Mouse (Mus musculus) ES-E14 (cell line): ENCODE measurements around the gene C1qtnf3. TPM values are rescaled to one million over a fixed set of nuclear protein-coding genes. Genes with fewer than 3 reads are reported as not detected.

Experiments
- DNase-seq: peaks from one replicate; pipeline ENCODE4 v3.0.0-alpha.2; 2013; ENCODE audit warnings: low read depth, low spot score
- H3K27ac ChIP-seq: 2 replicates; pipeline ENCODE4 v1.5.1; 2012; ENCODE audit warnings: low read depth, mild to moderate bottlenecking, low read length, moderate library complexity, mixed read lengths; ENCODE audit not compliant: poor library complexity, insufficient read depth, severe bottlenecking
- H3K36me3 ChIP-seq: 2 replicates; pipeline ENCODE4 v1.6.1; 2012; ENCODE audit warnings: mild to moderate bottlenecking, low read length, moderate library complexity, mixed read lengths; ENCODE audit not compliant: control insufficient read depth, poor library complexity, insufficient read depth, severe bottlenecking
- H3K4me1 ChIP-seq, 2 experiments: fragments of 150-350 bp in 1 of 2; sonication (generic) in 1 of 2; 2 replicates each; pipeline ENCODE4 v1.6.1; 2012; ENCODE audit warnings: low read length in 2 of 2, mild to moderate bottlenecking in 1 of 2, mixed read lengths in 1 of 2; ENCODE audit not compliant: control insufficient read depth in 2 of 2, insufficient read depth in 2 of 2, poor library complexity in 1 of 2
- H3K4me3 ChIP-seq, 2 experiments: fragments of 150-350 bp in 1 of 2; sonication (generic) in 1 of 2; 2 replicates each; pipeline ENCODE4 v1.5.1; 2012; ENCODE audit warnings: low read length in 2 of 2, low read depth in 1 of 2, mild to moderate bottlenecking in 1 of 2, mixed read lengths in 1 of 2; ENCODE audit not compliant: insufficient read depth in 1 of 2, poor library complexity in 1 of 2, severe bottlenecking in 1 of 2
- H3K9ac ChIP-seq: 2 replicates; pipeline ENCODE4 v1.6.1; 2012; ENCODE audit warnings: low read depth, mild to moderate bottlenecking, low read length, mixed read lengths; ENCODE audit not compliant: poor library complexity, insufficient read depth, severe bottlenecking
- H3K9me3 ChIP-seq: fragments of 150-350 bp; sonication (generic); 2 replicates; pipeline ENCODE4 v1.6.1; 2012; ENCODE audit warnings: low read depth, mild to moderate bottlenecking, low read length; ENCODE audit not compliant: control insufficient read depth, insufficient read depth
- CHD2 ChIP-seq: IDR thresholded peaks from 2 replicates; pipeline ENCODE4 v1.6.1; 2014; ENCODE audit warnings: mild to moderate bottlenecking, low read depth, low read length, inconsistent platforms
- HCFC1 ChIP-seq: IDR thresholded peaks from 2 replicates; pipeline ENCODE4 v1.6.1; 2012; ENCODE audit warnings: low read length, inconsistent platforms, borderline replicate concordance; ENCODE audit not compliant: insufficient read depth
- MAFK ChIP-seq: IDR thresholded peaks from 2 replicates; pipeline ENCODE4 v1.6.1; 2014; ENCODE audit warnings: mild to moderate bottlenecking, low read depth, low read length, inconsistent platforms; ENCODE audit not compliant: insufficient read depth
- ZC3H11A ChIP-seq: IDR thresholded peaks from 2 replicates; pipeline ENCODE4 v1.6.1; 2012; ENCODE audit warnings: low read depth, mild to moderate bottlenecking, inconsistent platforms, low read length, borderline replicate concordance
- ZNF384 ChIP-seq: IDR thresholded peaks from 2 replicates; pipeline ENCODE4 v1.6.1; 2012; ENCODE audit warnings: low read depth, low read length, inconsistent platforms
- in situ Hi-C, 2 experiments: fragments of 600-800 bp; cut with MboI; formaldehyde crosslinking; loops; one replicate each; pipeline ENCODE4 v1.15.1; 2025; ENCODE audit warnings: low sequenced_read_pairs in 2 of 2, inconsistent platforms in 1 of 2; ENCODE audit not compliant: unreplicated experiment in 2 of 2
- total RNA-seq: library from RNA; depleted of rRNA; stranded (reverse); fragments of 300-350 nt; gene quantifications from 2 replicates; pipeline ENCODE4 v1.2.3, GENCODE M21; 2012

The C1qtnf3 gene
- total RNA-seq, 1 experiment = 0.45 TPM

GRCm38 (mm10) chr15:10960267-10960666 is 8.1 kb downstream of the C1qtnf3 start:
- no peak overlapping the region for H3K9ac ChIP-seq
- in situ Hi-C loops = no loop called here
- no peak overlapping the region for H3K4me3 ChIP-seq
- no peak for DNase-seq
- H3K4me1 ChIP-seq = no peaks in the 10 kb centered on the region
- H3K36me3 ChIP-seq = no peaks in the 10 kb centered on the region
- H3K9me3 ChIP-seq = no peaks in the 10 kb centered on the region
- H3K27ac ChIP-seq = no peak overlapping the region
- TF ChIP-seq ZC3H11A = no peak

GRCm38 (mm10) chr15:10962601-10963000 is 10.5 kb downstream of the C1qtnf3 start:
- no peak for TF ChIP-seq ZNF384
- TF ChIP-seq ZC3H11A = no peak
- TF ChIP-seq CHD2 = no peak
- no peak for TF ChIP-seq MAFK
- no peak for TF ChIP-seq HCFC1
- no peak for DNase-seq
- Histone ChIP-seq H3K27ac (no peak overlapping the region), H3K9me3 (no peaks in the 10 kb centered on the region), H3K4me3 (no peak overlapping the region), H3K36me3 (no peaks in the 10 kb centered on the region), H3K9ac (no peak overlapping the region), H3K4me1 (no peaks in the 10 kb centered on the region)
- in situ Hi-C loops = no loop called here

DNA sequence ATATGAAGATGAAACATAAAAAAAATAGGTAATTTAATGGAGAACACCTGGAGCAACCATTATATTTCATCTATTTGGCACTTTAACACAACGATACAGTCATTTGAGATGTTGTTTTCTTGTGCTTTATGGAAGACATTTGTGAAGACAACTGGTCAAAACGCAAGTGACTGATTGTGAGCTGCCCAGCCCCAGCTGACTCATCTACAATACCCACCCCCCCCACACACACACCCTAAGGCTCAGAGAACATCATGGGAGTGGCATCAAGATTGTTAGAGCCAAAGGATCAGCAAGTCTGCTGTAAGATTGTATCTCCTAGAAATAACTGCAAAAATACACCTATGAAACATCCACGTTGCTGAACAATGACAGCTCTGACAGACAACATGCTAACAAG is 17.3 kb downstream of the C1qtnf3 start:
- in situ Hi-C loops = no loop called here
- TF ChIP-seq CHD2 = no peak
- no peak for TF ChIP-seq MAFK
- TF ChIP-seq ZNF384 = no peak
- TF ChIP-seq HCFC1 = no peak
- TF ChIP-seq ZC3H11A = no peak
- Histone ChIP-seq H3K36me3 (no peaks in the 10 kb centered on the region), H3K4me1 (no peaks in the 10 kb centered on the region), H3K27ac (no peak overlapping the region), H3K9ac (no peak overlapping the region), H3K9me3 (no peaks in the 10 kb centered on the region), H3K4me3 (no peak overlapping the region)
- no peak for DNase-seq

DNA sequence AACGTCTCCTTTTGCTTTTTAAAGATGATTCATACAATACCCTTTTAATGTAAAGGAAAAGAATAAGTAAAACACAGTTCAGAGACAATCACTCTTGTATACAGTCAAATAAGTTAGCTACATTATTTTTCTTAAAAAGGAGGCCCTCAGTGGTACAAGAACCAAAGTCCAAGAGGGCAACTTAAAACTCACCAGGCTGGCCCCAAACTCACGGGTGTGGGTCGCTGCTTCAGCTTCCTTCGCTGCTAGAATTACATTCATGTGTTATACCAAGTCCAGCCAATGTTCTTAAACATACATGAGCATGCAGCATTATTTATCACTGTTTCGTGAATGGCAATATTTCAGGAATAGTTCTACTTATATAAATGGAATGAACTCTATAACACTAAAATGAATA is 18.6 kb downstream of the C1qtnf3 start:
- Histone ChIP-seq H3K9me3 (no peaks in the 10 kb centered on the region), H3K4me3 (no peak overlapping the region), H3K27ac (no peak overlapping the region), H3K36me3 (no peaks in the 10 kb centered on the region), H3K4me1 (peaks cover 0 to 3% of the 10 kb centered on the region in 2 experiments; a peak in 1 of 4 replicates), H3K9ac (no peak overlapping the region)
- TF ChIP-seq ZC3H11A (no peak), HCFC1 (no peak), MAFK (no peak), ZNF384 (no peak)
- in situ Hi-C loops = no loop called here
- no peak for DNase-seq

DNA sequence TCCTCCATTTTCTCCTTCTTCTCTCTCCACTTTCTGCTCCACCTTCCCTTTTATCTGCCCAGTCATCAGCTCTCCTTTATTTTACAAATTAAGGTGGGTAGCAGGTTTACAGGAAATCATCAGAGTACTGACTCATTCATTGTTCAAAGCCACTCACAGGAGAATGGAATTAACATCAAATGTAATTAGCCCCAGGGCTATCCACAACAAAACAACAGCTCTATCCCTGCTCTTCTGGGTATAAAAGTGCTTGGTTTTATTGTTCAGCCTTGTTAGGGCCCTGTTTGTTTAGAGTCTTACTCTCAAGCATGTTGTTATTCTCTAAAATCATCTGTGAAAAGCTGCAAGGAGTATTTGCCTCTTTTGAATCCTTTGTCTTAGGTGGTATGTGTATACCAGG is 25.0 kb downstream of the C1qtnf3 start:
- H3K27ac ChIP-seq = no peak overlapping the region
- no peaks in the 10 kb centered on the region for H3K36me3 ChIP-seq
- H3K4me3 ChIP-seq = no peak overlapping the region
- H3K4me1 ChIP-seq = peaks cover 6 to 10% of the 10 kb centered on the region in 2 experiments
- TF ChIP-seq CHD2 (no peak; the same call in 1 of the 2 replicates), MAFK (no peak), HCFC1 (no peak), ZNF384 (no peak), ZC3H11A (no peak)
- peak; percentile 76 for DNase-seq
- H3K9me3 ChIP-seq = no peaks in the 10 kb centered on the region
- H3K9ac ChIP-seq = no peak overlapping the region
- in situ Hi-C loops = no loop called here
